Mouse (Mus musculus): Measurements from ENCODE around the gene Adam15.

DNA sequence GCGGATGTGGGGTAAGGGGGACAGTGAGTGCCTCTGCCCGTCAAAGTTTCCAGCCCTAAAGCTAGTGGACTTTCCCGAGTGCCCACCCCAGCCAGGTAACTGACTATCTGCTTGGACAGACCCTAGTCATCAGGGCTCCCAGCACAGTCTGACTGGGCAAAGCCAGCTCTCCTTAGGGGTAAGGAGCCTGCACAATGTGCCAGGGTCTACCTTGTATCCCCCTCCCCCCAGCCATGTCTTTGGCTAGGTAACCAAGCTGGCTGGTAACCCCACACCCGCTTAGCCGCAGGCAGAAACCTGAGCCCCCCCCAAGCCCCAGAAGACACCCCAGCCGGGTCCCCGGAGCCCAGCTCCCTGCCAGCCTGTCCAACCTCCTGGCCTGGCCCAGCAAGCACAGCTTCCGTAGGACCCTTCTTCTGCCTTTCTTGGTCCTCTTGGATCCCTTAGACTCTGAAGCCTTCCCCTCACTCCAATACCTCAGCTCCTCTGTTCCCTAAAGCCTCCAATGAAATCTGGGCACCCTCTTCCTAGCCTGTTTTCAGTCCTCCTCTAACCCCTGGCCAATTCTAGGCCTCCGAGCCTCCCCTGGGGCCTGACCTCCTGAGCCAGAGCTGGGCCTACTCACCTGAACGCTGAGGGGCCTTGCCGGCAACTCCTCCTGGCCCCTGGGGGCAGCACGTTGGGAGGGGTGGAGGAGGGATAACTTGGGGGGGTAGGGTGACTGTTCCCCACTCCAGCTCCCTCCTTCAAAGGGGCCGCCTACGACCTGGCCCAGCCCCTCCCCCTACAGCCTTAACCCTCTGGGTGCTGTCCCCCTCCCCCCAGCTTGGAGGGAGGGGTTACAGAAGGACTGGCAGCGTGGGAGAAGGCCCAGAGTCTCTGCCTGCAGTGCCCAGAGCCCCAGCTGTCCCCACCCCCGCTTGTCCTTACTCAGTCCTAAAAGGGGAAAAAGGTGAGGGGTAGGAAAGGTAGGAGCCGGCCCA lies 36.9 kb upstream of the Adam15 start:
- TF ChIP-seq CTCF (IDR thresholded peaks at IDR 0.05; ENCODE audit: insufficient read depth, low read depth, low read length) (no peak), POLR2A (IDR thresholded peaks at IDR 0.05; ENCODE audit: insufficient read depth, low read depth, low read length) (no peak)

Measured in olfactory bulb, adult 2 months (tissue).